Mouse (Mus musculus): ENCODE results near the gene Slc9c1. TPM values are rescaled to one million over a fixed set of nuclear protein-coding genes. Genes with fewer than 3 reads are reported as not detected.

Slc9c1 gene
- polyA plus RNA-seq, 1 experiment, result 26.6 TPM

- TF ChIP-seq CTCF (IDR thresholded peaks at IDR 0.05; ENCODE audit: control insufficient read depth, insufficient read depth, insufficient replicate concordance, low read depth, low read length) (no peak), POLR2A (IDR thresholded peaks at IDR 0.05; ENCODE audit: control insufficient read depth, low read depth, low read length) (no peak)
- Histone ChIP-seq H3K27me3 (ENCODE audit: control insufficient read depth, insufficient read depth, low read length) (no peaks in the 10 kb centered on the region), H3K4me3 (ENCODE audit: control insufficient read depth, low read depth, low read length) (no peak overlapping the region), H3K27ac (ENCODE audit: control insufficient read depth, insufficient read depth, low read depth, low read length) (no peak overlapping the region; the same call in none of the 2 replicates), H3K4me1 (ENCODE audit: control insufficient read depth, insufficient read depth, low read length) (no peaks in the 10 kb centered on the region), H3K36me3 (ENCODE audit: control insufficient read depth, insufficient read depth, low read length) (no peaks in the 10 kb centered on the region)
These were observed 73.4 kb downstream of the Slc9c1 start for GRCm38 (mm10) chr16:45608481-45608954.

GRCm38 (mm10) chr16:45609300-45609699 lies 74.2 kb downstream of the Slc9c1 start:
- Histone ChIP-seq H3K27me3 (ENCODE audit: control insufficient read depth, insufficient read depth, low read length) (no peaks in the 10 kb centered on the region), H3K4me1 (ENCODE audit: control insufficient read depth, insufficient read depth, low read length) (no peaks in the 10 kb centered on the region), H3K4me3 (ENCODE audit: control insufficient read depth, low read depth, low read length) (no peak overlapping the region), H3K27ac (ENCODE audit: control insufficient read depth, insufficient read depth, low read depth, low read length) (peak overlapping the region; percentile 0; the same call in 1 of the 2 replicates), H3K36me3 (ENCODE audit: control insufficient read depth, insufficient read depth, low read length) (no peaks in the 10 kb centered on the region)
- TF ChIP-seq CTCF (IDR thresholded peaks at IDR 0.05; ENCODE audit: control insufficient read depth, insufficient read depth, insufficient replicate concordance, low read depth, low read length) (no peak), POLR2A (IDR thresholded peaks at IDR 0.05; ENCODE audit: control insufficient read depth, low read depth, low read length) (no peak)

- Histone ChIP-seq H3K4me3 (ENCODE audit: control insufficient read depth, low read depth, low read length) (no peak within 1 kb of the TSS), H3K27me3 (ENCODE audit: control insufficient read depth, insufficient read depth, low read length) (no peaks in the 10 kb centered on the region), H3K27ac (ENCODE audit: control insufficient read depth, insufficient read depth, low read depth, low read length) (peak within 1 kb of the TSS; percentile 0; the same call in 1 of the 2 replicates), H3K36me3 (ENCODE audit: control insufficient read depth, insufficient read depth, low read length) (no peaks in the 10 kb centered on the region), H3K4me1 (ENCODE audit: control insufficient read depth, insufficient read depth, low read length) (no peaks in the 10 kb centered on the region)
- TF ChIP-seq CTCF (IDR thresholded peaks at IDR 0.05; ENCODE audit: control insufficient read depth, insufficient read depth, insufficient replicate concordance, low read depth, low read length) (no peak), POLR2A (IDR thresholded peaks at IDR 0.05; ENCODE audit: control insufficient read depth, low read depth, low read length) (no peak)
These were observed 75.2 kb downstream of the Slc9c1 start, which contains the start of gene Gcsam for GRCm38 (mm10) chr16:45610267-45610666. Gene Gcsam, plus strand, starts transcription at chr16:45610380.

- H3K27ac ChIP-seq (ENCODE audit: control insufficient read depth, insufficient read depth, low read depth, low read length), result no peak overlapping the region
- H3K27me3 ChIP-seq (ENCODE audit: control insufficient read depth, insufficient read depth, low read length), result no peaks in the 10 kb centered on the region
- no peaks in the 10 kb centered on the region for H3K4me1 ChIP-seq (ENCODE audit: control insufficient read depth, insufficient read depth, low read length)
- H3K36me3 ChIP-seq (ENCODE audit: control insufficient read depth, insufficient read depth, low read length), result no peaks in the 10 kb centered on the region
- TF ChIP-seq CTCF (IDR thresholded peaks at IDR 0.05; ENCODE audit: control insufficient read depth, insufficient read depth, insufficient replicate concordance, low read depth, low read length), result no peak
- TF ChIP-seq POLR2A (IDR thresholded peaks at IDR 0.05; ENCODE audit: control insufficient read depth, low read depth, low read length), result no peak
- H3K4me3 ChIP-seq (ENCODE audit: control insufficient read depth, low read depth, low read length), result no peak overlapping the region
These were observed 78.1 kb downstream of the Slc9c1 start for GRCm38 (mm10) chr16:45613247-45613646.

GRCm38 (mm10) chr16:45615944-45616343 lies 80.8 kb downstream of the Slc9c1 start:
- no peak for TF ChIP-seq CTCF (IDR thresholded peaks at IDR 0.05; ENCODE audit: control insufficient read depth, insufficient read depth, insufficient replicate concordance, low read depth, low read length)
- TF ChIP-seq POLR2A (IDR thresholded peaks at IDR 0.05; ENCODE audit: control insufficient read depth, low read depth, low read length), result no peak
- Histone ChIP-seq H3K4me1 (ENCODE audit: control insufficient read depth, insufficient read depth, low read length) (no peaks in the 10 kb centered on the region), H3K36me3 (ENCODE audit: control insufficient read depth, insufficient read depth, low read length) (no peaks in the 10 kb centered on the region), H3K4me3 (ENCODE audit: control insufficient read depth, low read depth, low read length) (no peak overlapping the region), H3K27me3 (ENCODE audit: control insufficient read depth, insufficient read depth, low read length) (no peaks in the 10 kb centered on the region), H3K27ac (ENCODE audit: control insufficient read depth, insufficient read depth, low read depth, low read length) (no peak overlapping the region)

- Histone ChIP-seq H3K4me1 (ENCODE audit: control insufficient read depth, insufficient read depth, low read length) (no peaks in the 10 kb centered on the region), H3K27ac (ENCODE audit: control insufficient read depth, insufficient read depth, low read depth, low read length) (no peak overlapping the region), H3K36me3 (ENCODE audit: control insufficient read depth, insufficient read depth, low read length) (no peaks in the 10 kb centered on the region), H3K27me3 (ENCODE audit: control insufficient read depth, insufficient read depth, low read length) (no peaks in the 10 kb centered on the region), H3K4me3 (ENCODE audit: control insufficient read depth, low read depth, low read length) (no peak overlapping the region)
- TF ChIP-seq POLR2A (IDR thresholded peaks at IDR 0.05; ENCODE audit: control insufficient read depth, low read depth, low read length), result no peak
- TF ChIP-seq CTCF (IDR thresholded peaks at IDR 0.05; ENCODE audit: control insufficient read depth, insufficient read depth, insufficient replicate concordance, low read depth, low read length), result no peak
These were observed 84.8 kb downstream of the Slc9c1 start for GRCm38 (mm10) chr16:45619751-45620375.

- Histone ChIP-seq H3K4me1 (ENCODE audit: control insufficient read depth, insufficient read depth, low read length) (no peaks in the 10 kb centered on the region), H3K27me3 (ENCODE audit: control insufficient read depth, insufficient read depth, low read length) (no peaks in the 10 kb centered on the region), H3K36me3 (ENCODE audit: control insufficient read depth, insufficient read depth, low read length) (no peaks in the 10 kb centered on the region), H3K27ac (ENCODE audit: control insufficient read depth, insufficient read depth, low read depth, low read length) (no peak overlapping the region), H3K4me3 (ENCODE audit: control insufficient read depth, low read depth, low read length) (no peak overlapping the region)
- no peak for TF ChIP-seq POLR2A (IDR thresholded peaks at IDR 0.05; ENCODE audit: control insufficient read depth, low read depth, low read length)
- no peak for TF ChIP-seq CTCF (IDR thresholded peaks at IDR 0.05; ENCODE audit: control insufficient read depth, insufficient read depth, insufficient replicate concordance, low read depth, low read length)
These were observed 88.1 kb downstream of the Slc9c1 start for GRCm38 (mm10) chr16:45623230-45623629.

Measured in testis, adult 2 months (tissue).